Mouse (Mus musculus) heart, postnatal 0 days (tissue): ENCODE results near the gene Cntnap4.

Source experiments
- CTCF ChIP-seq: IDR thresholded peaks from 2 replicates; pipeline ENCODE4 v1.5.1; 2016; ENCODE audit warnings: antibody characterized with exemption, control low read depth, low read depth
- EP300 ChIP-seq: IDR thresholded peaks from 2 replicates; pipeline ENCODE4 v1.6.1; 2016; ENCODE audit warnings: antibody characterized with exemption, low read depth

GRCm38 (mm10) chr8:112674671-112675070 is 104.8 kb downstream of the Cntnap4 start:
- TF ChIP-seq CTCF (no peak), EP300 (no peak)
